Mouse (Mus musculus) spleen, postnatal 14 days (tissue): ENCODE results near the gene Pgam2.
A peak's percentile ranks its signal among the peaks of the same experiment; 100 is the strongest.

Source experiments
- DNase-seq, 2 experiments: peaks; one replicate each; pipeline ENCODE4 v3.0.0; 2021 to 2022; ENCODE audit warnings: low spot score in 2 of 2

Pgam2 gene

DNA sequence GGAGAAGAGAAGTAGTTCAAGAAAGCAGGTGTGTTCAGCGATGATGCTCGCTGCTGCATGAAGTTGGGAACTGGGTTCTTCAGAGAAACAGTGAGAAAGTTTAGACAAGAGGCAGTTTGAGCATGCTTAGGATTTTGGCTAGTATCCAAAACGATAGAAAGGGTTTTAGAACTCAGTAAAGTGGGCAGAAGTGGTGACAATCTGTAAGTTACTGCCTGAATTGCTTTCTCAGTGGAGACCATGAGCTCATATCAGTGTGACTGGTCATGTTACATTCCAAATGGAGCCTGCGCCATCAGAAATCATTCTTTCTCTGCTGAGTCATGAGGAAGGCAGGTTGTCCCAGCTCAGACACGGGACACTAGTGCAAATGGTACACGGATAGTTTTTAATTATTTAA is 37.5 kb downstream of the Pgam2 start:
- DNase-seq, result no peak

DNA sequence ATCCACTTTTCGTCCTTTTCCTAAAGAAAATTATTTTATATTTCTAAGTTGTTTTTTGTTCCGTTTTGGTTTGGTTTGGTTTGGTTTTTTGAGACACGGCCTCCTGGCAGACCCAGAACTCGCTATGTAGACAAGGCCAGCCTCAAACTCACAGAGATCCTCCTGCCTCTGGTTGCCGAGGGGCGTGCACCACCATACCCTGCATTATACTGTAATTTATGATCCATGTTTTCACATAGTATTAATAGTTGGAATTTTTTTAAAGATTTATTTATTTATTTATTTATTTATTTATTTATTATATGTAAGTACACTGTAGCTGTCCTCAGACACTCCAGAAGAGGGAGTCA is 40.9 kb downstream of the Pgam2 start:
- DNase-seq, result no peak

DNA sequence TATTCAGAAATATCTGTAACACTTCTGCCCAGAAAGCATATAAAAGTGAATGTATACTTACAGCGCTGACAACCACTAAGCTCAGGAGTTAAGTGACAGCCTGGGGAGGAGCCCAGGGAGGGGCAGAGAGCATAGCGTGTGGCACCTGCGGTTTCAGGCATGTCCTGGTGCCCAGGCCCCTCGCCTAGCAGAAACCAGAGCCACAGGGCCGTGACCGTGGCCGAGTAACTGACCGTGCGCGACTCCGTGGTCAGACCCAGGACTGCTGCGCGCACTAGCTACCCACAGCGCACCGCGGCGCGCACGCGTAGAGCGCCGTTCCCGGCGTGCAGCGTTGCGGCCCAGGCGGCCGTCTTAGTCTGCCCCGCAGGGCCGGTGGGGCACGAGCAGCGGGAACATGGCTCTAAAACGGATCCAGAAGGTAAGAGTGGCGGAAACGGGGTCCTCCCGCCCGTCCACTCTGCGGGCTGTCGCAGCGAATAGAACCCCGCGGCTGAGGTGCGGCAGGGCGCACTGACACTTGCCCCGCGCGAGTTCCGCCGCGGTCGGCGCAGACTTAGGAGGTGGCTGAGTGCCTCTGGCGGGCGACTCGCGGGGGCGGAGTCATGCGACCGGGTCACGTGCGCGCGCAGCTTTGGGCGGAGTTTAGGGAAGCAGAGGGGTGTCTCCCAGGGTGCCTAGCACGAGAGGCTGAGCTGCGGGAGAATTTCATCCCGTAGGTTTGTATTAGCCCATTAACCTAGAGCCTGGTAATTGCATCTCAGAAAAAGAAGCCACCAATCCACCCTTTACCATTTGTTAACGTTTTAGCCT is 41.5 kb downstream of the Pgam2 start, which contains the start of gene Urgcp:
TSS of gene Urgcp (minus strand) at position 557 of the 813 bp plus-strand sequence.
- DNase-seq, result peak; percentile 94 to 95

DNA sequence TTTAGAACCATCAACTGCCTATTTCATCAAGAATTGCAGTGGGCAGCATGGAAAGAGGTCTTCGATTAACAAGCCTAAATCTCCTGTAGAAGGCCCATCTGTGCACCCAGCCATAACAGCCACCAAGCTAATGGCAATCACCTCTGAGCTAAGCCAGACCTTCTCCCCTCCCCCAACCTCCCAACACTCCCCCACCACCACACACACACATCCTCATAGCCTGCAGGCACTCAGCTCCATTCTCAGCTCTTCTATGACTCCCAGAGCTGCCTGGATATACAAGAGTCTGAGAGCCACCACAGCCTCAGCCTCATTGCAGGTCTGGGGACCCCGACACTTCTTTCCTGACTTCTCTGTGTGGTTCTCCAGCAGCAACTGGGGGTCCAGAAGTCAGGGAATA is 49.8 kb downstream of the Pgam2 start:
- no peak for DNase-seq
